Mouse (Mus musculus): ENCODE results near the gene Boc.

Boc gene

DNA sequence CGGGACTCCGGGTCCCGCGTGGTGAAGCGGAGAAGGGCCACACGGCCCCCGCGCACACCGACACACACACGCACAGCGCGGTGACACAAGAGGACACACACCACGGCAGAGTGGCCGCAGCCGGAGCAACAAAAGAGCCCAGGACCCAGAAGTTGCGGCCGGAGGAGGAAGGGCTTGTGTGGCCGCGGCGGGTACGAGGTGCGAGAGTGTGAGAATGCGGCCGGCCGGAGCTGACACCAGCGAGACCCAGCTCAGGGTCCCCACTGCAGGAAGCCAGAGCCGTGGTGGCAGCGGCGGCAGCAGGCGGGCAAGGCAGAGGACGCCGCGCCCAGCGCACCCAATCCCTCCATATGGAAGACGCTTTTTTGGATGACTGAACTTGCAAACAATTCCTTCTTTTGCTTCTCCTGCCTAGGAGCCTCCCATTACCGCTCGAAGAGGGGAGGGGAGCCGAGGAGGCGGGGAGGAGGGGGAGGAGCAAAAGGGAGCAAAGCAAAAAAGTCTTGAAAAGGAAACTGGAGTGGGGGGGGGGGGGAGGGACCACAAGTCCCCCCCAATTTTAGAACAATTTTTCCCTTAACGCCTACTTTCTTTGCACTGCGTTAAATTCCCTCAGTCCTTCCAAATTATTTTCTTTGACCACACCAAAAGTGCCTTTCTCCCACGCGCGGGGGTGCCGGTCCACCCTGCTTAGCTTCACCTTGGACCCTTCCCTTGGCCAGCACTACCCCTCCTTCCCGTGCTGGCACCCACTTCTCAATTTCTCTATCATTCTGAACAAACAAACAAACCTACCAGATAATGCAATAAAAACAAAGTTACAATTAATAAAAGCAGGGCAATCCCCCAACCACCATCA is at the start of gene Boc:
Gene Boc, minus strand, starts transcription at position 427 of the 859 bp plus-strand sequence.
- DNase-seq = peak; percentile 69 to 81

DNA sequence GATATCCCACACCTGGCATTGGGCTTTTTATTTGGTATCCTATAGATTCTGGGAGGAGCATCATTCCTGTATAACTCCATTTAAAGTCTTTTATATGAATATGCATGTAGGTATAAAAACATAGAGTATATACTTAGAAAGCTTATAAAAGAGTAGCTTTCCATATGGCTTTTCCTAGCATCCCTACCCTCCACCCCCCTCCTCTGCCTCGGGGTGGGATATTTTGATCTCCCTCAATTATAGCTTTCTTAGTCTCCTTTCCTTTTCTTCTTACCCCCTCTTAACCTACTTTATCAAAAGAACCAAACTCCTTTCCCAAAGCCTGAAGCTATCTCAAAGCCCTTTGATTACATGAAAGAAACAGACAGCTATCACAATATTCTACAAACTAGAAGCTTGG is 47.9 kb upstream of the Boc start:
- DNase-seq = no peak

DNA sequence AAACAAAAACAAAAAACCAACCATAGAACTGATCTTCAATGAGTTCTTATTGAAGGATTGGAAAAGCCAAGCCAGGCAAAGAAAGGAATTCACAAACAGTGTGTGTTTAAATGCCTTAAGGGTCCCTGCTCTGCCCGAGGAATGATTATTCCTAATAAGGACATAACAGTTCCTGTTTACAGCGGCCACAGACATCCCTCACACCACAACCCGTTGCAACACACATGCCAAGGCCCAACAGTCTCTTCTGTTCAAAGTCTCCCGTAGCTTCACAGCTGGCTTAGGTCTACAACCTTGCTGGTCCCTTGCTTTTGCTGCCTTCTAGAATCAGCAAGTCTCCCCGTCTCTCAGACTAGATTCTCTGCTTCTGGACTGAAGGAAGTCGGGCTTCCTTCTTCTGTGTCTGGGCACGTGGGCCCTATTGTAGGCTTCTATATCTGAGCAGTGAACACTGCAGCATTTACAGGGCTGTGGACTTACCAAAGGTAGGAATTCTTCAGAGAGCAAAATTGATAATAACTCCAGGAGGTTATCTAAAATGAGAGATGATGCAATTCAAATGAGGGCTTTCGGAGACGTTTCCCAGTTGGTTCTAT is 45.4 kb upstream of the Boc start:
- no peak for DNase-seq

DNA sequence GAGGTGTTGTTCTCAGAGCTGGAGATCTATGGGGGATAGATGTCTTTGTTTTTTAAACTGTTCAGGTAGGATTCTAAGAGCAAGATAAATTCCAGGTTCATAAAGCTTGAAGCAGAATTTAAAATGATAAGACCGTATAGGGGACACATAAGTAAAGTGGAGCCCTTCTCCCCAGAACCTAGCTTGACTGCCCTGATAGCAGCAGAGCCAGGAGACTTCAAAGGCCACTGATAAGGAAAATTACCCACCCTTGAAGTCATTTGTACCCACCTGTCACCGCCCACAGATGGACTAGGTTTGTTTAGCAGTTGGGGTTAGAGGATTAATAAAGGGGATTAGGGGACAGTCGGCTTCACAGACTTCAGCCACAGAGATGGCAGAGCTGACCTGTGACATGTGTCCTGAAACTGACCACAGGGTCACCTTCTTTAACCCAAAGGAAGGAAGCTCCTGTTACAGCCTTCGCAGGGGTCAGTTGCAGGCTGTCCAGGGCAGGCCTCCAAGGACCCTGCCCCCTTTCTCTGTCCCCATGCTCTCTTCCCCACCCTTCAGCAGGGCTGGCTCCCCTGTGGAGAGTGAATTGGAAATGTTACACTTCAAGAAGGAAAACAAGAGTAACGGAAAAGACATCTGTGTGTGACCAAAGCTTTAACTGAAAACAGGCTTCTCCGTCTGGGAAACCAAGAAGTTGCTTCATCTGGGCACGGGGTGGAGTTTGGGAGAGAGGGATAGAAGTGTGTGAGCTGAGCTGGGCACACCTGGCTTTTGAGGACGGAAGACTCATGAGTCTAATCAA is 43.5 kb upstream of the Boc start:
- DNase-seq = no peak

DNA sequence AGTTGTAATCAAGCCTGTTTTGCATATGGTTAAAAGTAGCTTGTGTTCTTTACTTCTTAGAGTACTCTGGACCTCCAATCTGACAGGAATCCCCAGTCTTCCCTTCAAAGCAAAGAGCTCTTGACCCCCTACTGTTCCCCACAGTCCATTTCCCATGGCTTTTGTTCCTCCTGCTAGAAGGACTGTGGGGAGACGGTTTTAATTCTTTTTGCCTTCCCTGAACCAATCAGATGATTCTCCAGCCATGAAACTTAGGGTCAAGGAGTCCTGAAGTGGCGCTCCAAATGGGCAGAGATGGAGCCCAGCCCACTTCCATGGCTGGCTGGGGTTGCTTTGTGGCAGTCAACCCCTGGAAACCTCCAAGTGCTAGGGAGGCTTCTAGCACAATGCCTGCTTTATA is 42.5 kb upstream of the Boc start:
- DNase-seq = no peak

DNA sequence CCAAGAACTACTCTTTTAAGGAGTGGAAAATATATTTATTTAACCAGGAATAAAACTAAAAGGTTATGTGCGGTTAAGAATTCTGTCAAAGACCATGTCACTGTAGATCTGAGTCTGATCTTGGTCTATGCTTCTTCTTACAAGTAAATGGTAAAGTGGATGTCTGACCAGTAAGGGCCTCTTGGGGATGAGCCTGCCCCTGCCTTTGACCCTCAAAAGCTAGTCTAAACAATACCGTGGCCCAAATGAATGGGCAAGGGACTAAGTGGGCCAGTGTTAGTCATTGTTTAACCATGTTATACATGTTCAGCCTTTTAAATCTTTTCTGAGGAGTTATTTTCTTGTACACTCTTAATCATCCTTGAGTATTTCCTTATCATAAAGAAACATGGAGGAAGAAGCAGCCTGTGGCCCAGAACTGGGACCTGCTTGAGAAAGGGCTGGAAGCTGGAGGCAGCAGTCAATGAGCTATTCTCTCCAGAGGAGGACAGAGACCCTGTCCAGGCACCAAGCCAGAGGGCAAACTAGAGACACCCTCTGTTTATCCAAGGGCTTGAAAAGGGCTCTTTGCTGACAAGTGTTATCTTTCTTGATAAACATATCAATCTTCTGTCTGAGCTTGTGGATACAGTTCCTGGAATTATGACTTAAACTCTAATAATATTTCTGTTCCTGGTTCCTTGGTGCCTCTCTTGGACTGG is 38.6 kb upstream of the Boc start:
- DNase-seq = no peak

DNA sequence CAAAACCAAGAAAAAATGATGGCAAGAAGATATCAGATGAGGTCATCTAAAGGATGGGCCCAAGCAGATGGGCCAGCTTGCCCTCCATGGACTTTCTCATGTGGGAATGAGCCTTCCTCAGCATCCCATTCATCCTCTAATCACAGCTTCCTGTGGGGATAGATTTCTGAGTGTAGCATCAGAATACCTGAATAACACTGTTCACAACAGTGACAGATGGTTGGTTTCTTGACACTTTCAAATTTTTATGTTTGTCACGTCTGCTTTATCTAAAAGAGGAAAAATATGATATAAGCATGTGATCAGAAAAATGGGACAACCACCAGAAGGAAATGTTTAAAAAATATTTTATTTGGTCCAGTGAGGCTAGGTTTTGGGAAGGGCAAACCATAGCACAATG is 30.8 kb upstream of the Boc start:
- DNase-seq = no peak

DNA sequence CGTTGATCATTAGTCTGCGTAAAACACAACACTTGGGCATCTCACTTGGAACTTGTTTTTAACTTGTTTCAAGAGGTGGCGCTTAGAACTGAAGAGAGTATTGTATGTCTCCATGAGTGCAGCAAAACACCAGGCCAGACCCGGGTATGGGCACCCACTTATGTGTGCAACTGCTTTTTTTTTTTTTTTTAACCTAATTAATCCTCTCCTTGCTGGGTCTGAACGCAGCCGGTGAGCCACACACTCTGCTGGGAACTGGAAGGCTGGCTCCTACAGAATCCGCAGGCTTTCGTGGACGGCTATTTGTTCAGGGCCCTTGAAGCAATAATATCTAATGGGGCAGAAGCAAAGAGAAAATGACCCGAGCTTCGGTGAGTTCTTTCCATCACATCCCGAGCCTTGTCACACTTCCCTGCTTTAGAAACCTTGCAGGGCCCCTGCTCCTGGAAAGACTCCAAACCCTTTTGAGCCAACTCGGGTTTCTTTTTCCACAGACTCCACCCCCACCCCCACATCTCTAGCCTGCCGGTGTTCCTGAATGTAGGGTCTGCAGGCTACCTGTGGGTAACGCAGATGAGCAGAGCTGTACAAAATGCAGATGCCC is 20.8 kb upstream of the Boc start:
- no peak for DNase-seq

DNA sequence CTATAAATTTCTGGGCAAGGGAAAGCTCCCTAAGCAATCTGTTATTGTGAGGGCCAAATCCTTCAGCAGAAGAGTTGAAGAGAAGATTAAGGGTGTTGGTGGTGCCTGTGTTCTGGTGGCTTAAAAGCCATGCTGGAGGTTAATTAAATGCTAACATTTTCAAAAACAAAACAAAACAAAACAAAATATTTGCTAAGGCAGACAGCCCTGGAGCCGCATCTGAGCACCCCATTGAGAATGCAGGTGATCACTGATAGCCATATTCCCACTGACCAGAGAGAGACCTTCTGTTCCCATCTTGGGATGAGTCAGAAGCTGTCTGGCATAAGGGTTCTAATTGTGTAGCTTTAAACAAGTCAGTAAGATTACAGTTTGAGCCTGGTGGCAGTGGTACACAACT is 19.9 kb upstream of the Boc start:
- no peak for DNase-seq

DNA sequence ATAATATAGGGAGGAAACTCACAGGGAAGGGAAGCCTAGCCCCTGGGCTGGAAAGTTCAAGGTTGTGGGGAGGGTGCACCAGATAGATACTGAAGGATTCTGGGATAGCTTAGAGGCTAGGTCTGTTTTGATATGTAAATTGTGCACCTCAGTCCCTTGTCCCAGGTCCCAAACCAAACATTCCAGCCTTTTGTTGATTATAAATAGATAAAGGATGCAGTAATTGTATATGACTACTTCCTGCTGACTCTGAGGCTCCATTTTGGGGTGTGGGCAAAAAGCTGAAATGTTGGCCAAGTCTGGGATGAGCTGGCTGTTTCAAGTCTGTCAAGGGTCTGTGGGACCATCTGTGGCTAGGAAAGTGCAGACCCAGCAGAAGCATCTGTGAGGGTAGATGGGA is 9.4 kb upstream of the Boc start:
- DNase-seq = no peak

DNA sequence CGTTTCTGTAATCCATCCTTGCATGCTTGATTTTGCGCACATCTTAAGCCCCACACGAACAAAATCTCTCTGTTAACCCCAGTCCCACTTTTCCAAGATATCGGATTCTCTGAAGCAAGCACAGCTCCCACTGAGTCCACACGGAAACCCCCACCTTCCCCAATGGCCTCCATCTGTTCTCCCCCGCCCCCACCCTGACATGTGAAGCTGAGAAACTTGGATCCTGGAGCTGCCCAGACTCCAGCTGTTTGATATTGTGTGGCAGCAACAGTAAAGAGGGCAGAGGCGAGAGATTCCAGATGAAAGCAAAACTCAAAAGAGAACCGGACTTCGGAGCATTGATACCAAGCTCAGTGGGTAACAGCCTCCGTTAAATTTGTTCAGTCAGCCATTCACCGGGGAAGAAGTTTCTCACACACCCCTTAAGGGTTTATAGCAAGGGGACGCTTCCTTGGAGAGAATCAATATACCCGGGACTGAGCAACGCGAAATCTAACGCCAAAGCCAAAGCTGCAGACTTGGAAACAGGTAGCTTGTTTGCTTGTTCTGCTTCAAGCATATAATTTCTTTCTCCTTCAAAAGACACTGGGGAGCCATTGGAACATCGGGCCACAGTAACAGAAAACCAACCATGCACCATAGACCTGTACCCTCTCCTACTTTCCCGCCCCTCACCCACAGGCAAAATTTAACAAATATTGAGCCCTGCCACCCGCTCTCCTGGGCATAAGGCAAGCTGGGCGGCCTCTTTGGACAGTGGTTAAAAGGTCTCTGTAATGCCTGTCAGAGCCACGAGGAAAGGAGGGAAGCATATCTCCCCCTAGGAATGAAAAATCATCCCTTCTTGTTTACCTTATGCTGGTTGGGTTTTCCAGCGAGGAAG is 6.9 kb upstream of the Boc start:
- no peak for DNase-seq

DNA sequence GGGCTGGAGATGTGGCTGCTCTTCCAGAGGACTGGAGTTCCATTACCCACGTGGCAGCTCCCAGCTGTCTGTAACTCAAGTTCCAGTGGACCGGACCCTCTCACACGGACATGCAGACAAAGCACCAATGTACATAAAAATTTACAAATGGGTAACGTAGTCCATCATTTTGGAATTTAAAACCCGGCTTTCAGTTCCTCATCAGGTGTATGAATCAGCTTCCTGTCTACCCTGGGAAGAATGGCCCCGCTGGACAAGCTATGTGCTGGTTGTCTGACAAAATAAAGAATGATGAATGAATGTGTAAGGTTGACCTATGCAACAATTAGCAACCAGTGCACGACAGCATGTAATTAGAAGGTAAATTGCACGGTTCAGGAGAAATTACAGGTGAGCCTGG is 5.7 kb upstream of the Boc start:
- no peak for DNase-seq

DNA sequence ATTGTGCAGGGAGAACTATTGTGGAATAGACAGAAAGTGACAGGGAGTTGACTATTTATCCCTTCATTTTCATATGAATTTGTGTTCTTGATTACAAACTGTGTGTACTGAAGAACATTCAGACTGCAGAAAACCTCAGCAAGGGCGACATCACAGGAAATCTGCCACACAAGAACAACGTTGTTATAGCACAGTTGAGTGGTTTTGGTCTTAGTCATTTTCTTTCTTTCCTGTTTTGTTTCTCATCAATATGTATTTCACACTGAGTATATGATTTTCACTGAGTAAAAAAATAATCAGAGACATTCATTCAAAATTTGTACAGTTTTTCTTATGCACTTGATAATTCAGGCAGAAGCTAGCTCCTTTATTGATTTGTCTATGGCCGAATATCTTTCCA is 3.4 kb upstream of the Boc start:
- no peak for DNase-seq

DNA sequence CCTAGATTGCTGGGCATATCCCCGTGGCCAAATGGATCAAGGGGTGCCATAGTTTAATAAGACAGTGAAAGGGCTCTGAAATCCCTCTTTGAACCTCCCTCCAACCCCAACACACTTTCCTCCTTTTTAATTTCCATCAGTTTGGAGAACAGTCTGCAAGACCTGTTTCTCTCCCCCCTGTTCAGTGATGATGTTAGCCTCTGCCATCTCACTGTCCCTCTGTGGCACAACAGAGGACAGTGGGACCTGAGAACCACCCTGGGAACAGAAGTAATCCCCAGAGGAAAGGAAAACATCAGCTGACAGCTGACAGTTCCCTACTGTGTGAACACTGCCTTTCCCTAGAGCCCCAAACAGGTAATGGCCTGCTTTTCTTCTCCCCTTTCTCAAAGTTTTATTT is 1.5 kb upstream of the Boc start:
- no peak for DNase-seq

DNA sequence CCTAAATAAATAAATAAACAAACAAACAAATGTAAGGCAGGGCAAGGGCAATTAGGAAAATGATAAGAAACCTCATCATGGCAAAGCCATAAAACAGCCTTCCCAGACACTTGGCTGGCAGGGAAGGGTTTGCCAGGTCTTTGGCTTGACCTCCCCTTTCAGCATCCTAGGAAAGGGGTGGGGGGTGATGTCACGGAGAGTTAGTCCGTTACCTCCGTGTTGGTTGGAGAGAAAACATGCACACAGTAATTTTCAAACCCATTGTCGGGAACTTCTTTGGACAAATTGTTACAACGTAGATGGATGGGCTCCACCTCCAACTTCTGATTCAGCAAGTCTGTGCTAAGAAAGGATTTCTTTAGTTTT is 616 bp upstream of the Boc start:
- DNase-seq = no peak

DNA sequence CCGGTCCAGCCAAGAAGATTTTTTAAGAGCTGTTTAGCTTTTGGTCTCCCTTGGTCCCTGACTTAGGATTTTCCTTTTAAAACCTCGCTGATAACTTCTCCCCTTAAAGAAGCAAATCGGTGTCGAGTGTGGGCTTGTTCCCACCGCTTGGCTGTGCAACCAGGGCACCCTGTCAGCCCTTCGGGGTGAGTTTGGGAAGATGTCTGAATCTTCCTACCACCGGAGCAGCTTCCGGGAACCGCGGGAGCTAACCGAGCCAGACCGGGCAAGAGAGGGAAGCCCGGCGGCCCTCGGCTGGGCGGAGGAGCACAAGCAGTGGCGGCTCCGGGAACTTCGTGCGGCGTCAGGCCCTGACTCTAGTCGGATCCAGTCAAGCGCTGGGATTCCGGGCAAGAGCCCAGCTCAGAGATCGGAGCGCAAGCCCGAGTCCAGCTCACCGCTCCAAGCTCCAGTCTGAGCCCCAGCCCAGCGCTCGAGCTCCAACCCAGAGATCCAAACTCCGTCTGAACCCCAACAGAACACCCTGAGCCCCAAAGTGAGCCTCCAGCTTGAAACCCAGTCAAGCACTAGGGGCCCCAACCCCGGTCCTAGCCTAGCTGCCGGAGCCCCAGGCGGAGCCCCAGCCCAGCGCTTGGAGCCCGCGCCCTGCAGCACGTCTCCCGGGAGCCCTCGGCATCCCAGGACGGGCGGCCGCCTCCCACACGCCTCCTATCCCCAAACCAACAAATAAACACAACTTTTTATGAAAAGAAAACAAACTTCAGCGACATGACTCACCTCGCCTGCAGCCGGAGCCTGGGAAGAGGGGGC is 831 bp downstream of the Boc start:
- peak; percentile 79 to 86 for DNase-seq

DNA sequence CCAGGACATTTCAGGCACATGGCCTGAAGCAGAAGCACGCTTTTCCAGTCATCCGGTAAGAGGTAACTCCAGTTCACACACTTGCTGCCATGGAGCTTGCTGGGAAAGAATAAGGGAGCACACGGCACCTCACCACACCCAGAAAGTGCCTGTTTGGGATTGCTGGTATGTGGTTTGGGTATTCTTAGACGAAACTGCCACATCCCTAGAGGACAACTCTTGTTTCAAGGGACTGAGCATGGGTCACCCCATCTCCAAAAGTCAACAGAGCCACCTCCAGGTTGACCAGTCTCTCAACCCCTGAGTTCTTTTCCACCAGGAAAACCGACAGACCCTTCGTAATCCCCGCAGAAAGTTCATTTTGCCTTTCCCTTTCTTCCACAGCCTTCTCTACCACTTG is 1.6 kb downstream of the Boc start:
- no peak for DNase-seq

DNA sequence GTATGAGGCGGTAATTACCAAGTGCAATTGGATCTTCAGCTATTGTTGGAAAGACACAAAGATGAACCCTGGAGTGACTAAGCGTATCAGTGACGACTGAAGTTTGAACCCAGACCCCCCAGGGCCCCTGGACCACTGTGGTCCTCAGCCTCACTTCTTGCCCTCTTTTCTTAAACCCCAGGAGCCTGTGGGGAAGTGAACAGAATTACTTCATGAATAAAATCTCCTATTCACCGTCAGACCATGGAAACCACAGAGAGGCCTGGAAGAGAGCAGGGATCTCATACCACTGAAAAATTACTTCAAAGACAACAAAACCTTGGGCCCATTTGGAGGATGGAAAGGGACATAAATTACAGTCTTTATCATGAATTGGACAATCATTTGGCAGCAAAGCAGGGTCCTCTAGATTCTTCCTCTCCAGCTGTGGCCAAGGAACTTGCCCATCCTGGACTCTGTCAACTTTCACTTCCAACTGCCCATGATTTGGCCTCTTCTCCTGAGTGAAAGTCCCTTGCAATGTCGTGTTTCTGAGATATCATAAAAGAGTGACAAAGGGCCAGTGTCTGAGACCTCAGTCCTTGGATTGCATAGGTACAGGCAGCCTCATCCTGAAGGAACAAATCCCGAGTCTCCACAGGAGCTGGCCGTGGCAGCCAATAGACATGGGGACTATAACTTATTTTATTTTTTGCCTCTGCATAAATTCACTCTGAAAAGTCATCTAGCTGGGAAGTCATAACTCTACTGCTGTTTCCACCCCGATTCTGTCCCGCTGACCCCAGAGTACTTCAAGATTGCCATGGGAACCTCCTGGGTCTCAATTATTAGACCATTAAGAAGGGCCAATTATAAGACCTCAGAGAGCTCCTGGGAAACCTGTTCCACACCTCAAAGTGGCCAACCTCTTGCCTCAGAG is 2.6 kb downstream of the Boc start:
- no peak for DNase-seq

DNA sequence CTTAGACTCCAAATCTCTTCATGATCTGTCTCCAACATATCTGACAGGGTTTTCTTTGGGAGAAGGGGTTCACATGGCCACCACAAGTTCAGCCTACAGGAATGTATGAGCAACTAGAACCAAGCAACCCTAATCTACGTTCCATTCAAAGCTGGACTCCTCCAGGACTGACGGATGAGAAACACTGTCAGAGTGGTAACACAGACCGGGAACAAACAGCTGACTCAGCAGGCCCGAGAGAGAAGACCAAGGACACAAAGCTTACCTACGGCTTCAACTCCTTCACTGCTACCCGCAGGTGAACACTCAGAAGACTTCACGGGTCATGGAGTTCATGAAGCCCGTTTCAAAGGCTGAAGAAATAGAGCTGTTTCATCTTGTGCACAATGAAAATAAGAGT is 4.8 kb downstream of the Boc start:
- DNase-seq = no peak

DNA sequence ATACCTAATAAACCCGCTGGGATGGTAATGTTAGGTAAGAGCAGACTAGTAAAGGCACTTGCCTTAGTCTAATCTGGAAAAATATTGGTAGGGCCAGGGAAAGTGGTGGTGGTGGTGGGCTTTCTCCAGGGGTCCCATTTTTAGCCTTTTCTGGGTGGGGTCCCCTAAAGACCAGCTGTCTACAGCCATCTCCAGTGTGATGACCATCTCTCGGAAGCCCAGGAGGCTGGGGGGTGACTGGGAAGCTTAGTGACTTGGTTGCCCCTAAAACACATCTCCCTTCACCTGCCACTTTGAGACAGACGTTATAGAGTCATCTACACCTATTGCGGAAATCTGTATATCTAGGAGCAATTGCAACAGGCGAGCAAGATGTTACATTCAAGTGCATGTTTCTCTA is 6.0 kb downstream of the Boc start:
- DNase-seq = no peak
